Mouse (Mus musculus) midbrain, embryonic 11.5 days (tissue): ENCODE data around the gene Tigd3. TPM values are rescaled to one million over a fixed set of nuclear protein-coding genes. Genes with fewer than 3 reads are reported as not detected.

ENCODE experiments used
- ATAC-seq: fragments of 200-750 bp; cut with Nextera tagmentation; 2 replicates; pipeline ENCODE4 v1.8.0; 2017; ENCODE audit warnings: moderate TSS enrichment, moderate library complexity; ENCODE audit not compliant: low FRiP score
- DNase-seq: peaks from one replicate; pipeline ENCODE4 v3.0.0; 2015; ENCODE audit warnings: low spot score; ENCODE audit errors: missing footprints
- H3K27ac ChIP-seq: fragments of 300-500 bp; sonication (generic); 2 replicates; pipeline ENCODE4 v1.5.1; 2014; ENCODE audit warnings: low read depth, low read length
- H3K27me3 ChIP-seq: fragments of 300-500 bp; sonication (generic); 2 replicates; pipeline ENCODE4 v1.6.1; 2014; ENCODE audit warnings: mild to moderate bottlenecking, low read length, moderate library complexity, mixed read lengths; ENCODE audit not compliant: control insufficient read depth, insufficient read depth
- H3K36me3 ChIP-seq: fragments of 300-500 bp; sonication (generic); 2 replicates; pipeline ENCODE4 v1.6.1; 2014; ENCODE audit warnings: mild to moderate bottlenecking, low read length, moderate library complexity, mixed read lengths; ENCODE audit not compliant: control insufficient read depth, insufficient read depth
- H3K4me1 ChIP-seq: fragments of 300-500 bp; sonication (generic); 2 replicates; pipeline ENCODE4 v1.6.1; 2014; ENCODE audit warnings: low read length; ENCODE audit not compliant: control insufficient read depth, insufficient read depth
- H3K4me2 ChIP-seq: fragments of 300-500 bp; sonication (generic); 2 replicates; pipeline ENCODE4 v1.6.1; 2014; ENCODE audit warnings: mild to moderate bottlenecking, moderate library complexity
- H3K4me3 ChIP-seq: fragments of 300-500 bp; sonication (generic); 2 replicates; pipeline ENCODE4 v1.5.1; 2014; ENCODE audit warnings: low read depth, low read length
- H3K9ac ChIP-seq: fragments of 300-500 bp; sonication (generic); 2 replicates; pipeline ENCODE4 v1.6.1; 2014; ENCODE audit warnings: low read length
- H3K9me3 ChIP-seq: fragments of 300-500 bp; sonication (generic); 2 replicates; pipeline ENCODE4 v1.6.1; 2016; ENCODE audit warnings: low read length; ENCODE audit not compliant: control insufficient read depth
- WGBS: fragments of 180-500 bp; shearing (Covaris S2); extraction: QIAGEN DNeasy Blood & Tissue Kit; methylation state at CpG from one replicate; pipeline ENCODE4 v1.1.7; 2014; 5-methylcytosine and 5-hydroxymethylcytosine counted together
- polyA plus RNA-seq: library from polyadenylated mRNA; unstranded; fragments of >200 nt; fragmentation: Nextera tagmentation; extraction: Ambion mirVana; gene quantifications from 2 replicates; pipeline ENCODE4 v1.2.1, GENCODE M21; 2014

Tigd3 gene
- polyA plus RNA-seq, 1 experiment from 2014 or later: 7.3 TPM

- ATAC-seq (peak; percentile 93), DNase-seq (peak; percentile 100)
- Histone ChIP-seq H3K36me3 (0 out of 2 replicates have a peak, but pooled peaks cover 3% of the 10 kb centered on the region), H3K4me1 (peaks cover 22% of the 10 kb centered on the region), H3K9ac (peak overlapping the region; percentile 81), H3K27me3 (no peaks in the 10 kb centered on the region), H3K9me3 (no peaks in the 10 kb centered on the region), H3K27ac (peak overlapping the region; percentile 10; the same call in 1 of the 2 replicates), H3K4me2 (peak overlapping the region; percentile 62), H3K4me3 (peak overlapping the region; percentile 69)
- under 1% methylated on average over 59 of the region's 59 CpGs for WGBS
Observed at GRCm38 (mm10) chr19:5912103-5913006, 18.4 kb upstream of the Tigd3 start.

GRCm38 (mm10) chr19:5911430-5912102 lies 17.6 kb upstream of the Tigd3 start:
- H3K27ac ChIP-seq: no peak overlapping the region; the same call in 1 of the 2 replicates
- peaks cover 4% of the 10 kb centered on the region; the same call in 1 of the 2 replicates for H3K36me3 ChIP-seq
- no peaks in the 10 kb centered on the region for H3K9me3 ChIP-seq
- no peaks in the 10 kb centered on the region for H3K27me3 ChIP-seq
- peak overlapping the region; percentile 69 for H3K4me3 ChIP-seq
- WGBS: 10% methylated on average over 14 of the region's 14 CpGs
- H3K4me2 ChIP-seq: peak overlapping the region; percentile 62
- DNase-seq (no peak), ATAC-seq (no peak)
- H3K4me1 ChIP-seq: peaks cover 22% of the 10 kb centered on the region
- peak overlapping the region; percentile 81 for H3K9ac ChIP-seq

GRCm38 (mm10) chr19:5910221-5910620 lies 16.3 kb upstream of the Tigd3 start:
- Histone ChIP-seq H3K9ac (0 out of 2 replicates have a peak overlapping the region, but pooled peaks have one; percentile 6), H3K27me3 (no peaks in the 10 kb centered on the region), H3K36me3 (peaks cover 11% of the 10 kb centered on the region), H3K9me3 (no peaks in the 10 kb centered on the region), H3K4me3 (no peak overlapping the region), H3K4me1 (peaks cover 22% of the 10 kb centered on the region), H3K27ac (no peak overlapping the region), H3K4me2 (peak overlapping the region; percentile 8; the same call in 1 of the 2 replicates)
- ATAC-seq: no peak
- WGBS: 71% methylated on average over 6 of the region's 6 CpGs
- DNase-seq: peak; percentile 78

GRCm38 (mm10) chr19:5907275-5907674 lies 13.3 kb upstream of the Tigd3 start:
- ATAC-seq (no peak), DNase-seq (no peak)
- Histone ChIP-seq H3K4me3 (no peak overlapping the region), H3K4me2 (no peak overlapping the region), H3K27me3 (no peaks in the 10 kb centered on the region), H3K4me1 (peaks cover 16% of the 10 kb centered on the region), H3K36me3 (peaks cover 33% of the 10 kb centered on the region), H3K27ac (no peak overlapping the region), H3K9me3 (no peaks in the 10 kb centered on the region), H3K9ac (no peak overlapping the region)
- 90% methylated on average over 3 of the region's 3 CpGs for WGBS

GRCm38 (mm10) chr19:5893282-5894001 lies 507 bp downstream of the Tigd3 start:
- peak overlapping the region; percentile 51; the same call in 1 of the 2 replicates for H3K27ac ChIP-seq

GRCm38 (mm10) chr19:5892735-5893134 lies 1.2 kb downstream of the Tigd3 start:
- peak overlapping the region; percentile 68 for H3K4me3 ChIP-seq
- WGBS: 91% methylated on average over 13 of the region's 13 CpGs
- ATAC-seq: no peak
- peaks cover 8% of the 10 kb centered on the region for H3K36me3 ChIP-seq
- H3K27me3 ChIP-seq: no peaks in the 10 kb centered on the region
- H3K9ac ChIP-seq: peak overlapping the region; percentile 87
- H3K4me1 ChIP-seq: peaks cover 15% of the 10 kb centered on the region
- H3K4me2 ChIP-seq: peak overlapping the region; percentile 81
- DNase-seq: no peak
- no peak overlapping the region for H3K27ac ChIP-seq
- no peaks in the 10 kb centered on the region for H3K9me3 ChIP-seq

More at GRCm38 (mm10) chr19:5893282-5894001, 507 bp downstream of the Tigd3 start:
- Histone ChIP-seq H3K36me3 (peaks cover 11% of the 10 kb centered on the region), H3K4me3 (peak overlapping the region; percentile 68), H3K4me2 (peak overlapping the region; percentile 81), H3K27me3 (no peaks in the 10 kb centered on the region), H3K4me1 (peaks cover 15% of the 10 kb centered on the region), H3K9ac (peak overlapping the region; percentile 87), H3K9me3 (no peaks in the 10 kb centered on the region)
- DNase-seq (peak; percentile 88), ATAC-seq (0 out of 2 replicates have a peak, but pooled peaks have one; percentile 1)
- 7% methylated on average over 31 of the region's 31 CpGs for WGBS

- H3K36me3 ChIP-seq: peaks cover 8% of the 10 kb centered on the region
- 93% methylated on average over 7 of the region's 7 CpGs for WGBS
- peaks cover 15% of the 10 kb centered on the region for H3K4me1 ChIP-seq
- H3K4me3 ChIP-seq: no peak overlapping the region
- no peak overlapping the region for H3K27ac ChIP-seq
- H3K9ac ChIP-seq: no peak overlapping the region
- no peak overlapping the region for H3K4me2 ChIP-seq
- DNase-seq (no peak), ATAC-seq (no peak)
- no peaks in the 10 kb centered on the region for H3K9me3 ChIP-seq
- H3K27me3 ChIP-seq: no peaks in the 10 kb centered on the region
Observed at GRCm38 (mm10) chr19:5892262-5892661, 1.7 kb downstream of the Tigd3 start.

- ATAC-seq (no peak), DNase-seq (no peak)
- Histone ChIP-seq H3K4me1 (peaks cover 15% of the 10 kb centered on the region), H3K4me3 (no peak overlapping the region), H3K36me3 (peaks cover 6% of the 10 kb centered on the region), H3K4me2 (no peak overlapping the region), H3K9ac (no peak overlapping the region), H3K9me3 (no peaks in the 10 kb centered on the region), H3K27ac (no peak overlapping the region), H3K27me3 (no peaks in the 10 kb centered on the region)
- whole genome bisulfite sequencing: 92% methylated on average over 12 of the region's 12 CpGs
Observed at GRCm38 (mm10) chr19:5891521-5892258, 2.3 kb downstream of the Tigd3 start.
